Mouse (Mus musculus) limb, embryonic 14.5 days (tissue): Measurements from ENCODE around the gene Gid4. TPM values are rescaled to one million over a fixed set of nuclear protein-coding genes. Genes with fewer than 3 reads are reported as not detected.

ENCODE experiments used
- ATAC-seq: fragments of 200-750 bp; cut with Nextera tagmentation; 2 replicates; pipeline ENCODE4 v1.8.0; 2017; ENCODE audit warnings: low read depth, moderate number of reproducible peaks, moderate TSS enrichment; ENCODE audit not compliant: low FRiP score
- DNase-seq: peaks from one replicate; pipeline ENCODE4 v3.0.0-alpha.2; 2015; ENCODE audit warnings: low spot score
- H3K27ac ChIP-seq: fragments of 300-500 bp; sonication (generic); replicated peaks from 2 replicates; pipeline ENCODE4 v1.5.1; 2014; ENCODE audit warnings: low read depth, mild to moderate bottlenecking, low read length, moderate library complexity, mixed read lengths
- H3K27me3 ChIP-seq: fragments of 300-500 bp; sonication (generic); 2 replicates; pipeline ENCODE4 v1.6.1; 2014; ENCODE audit warnings: low read length, mixed read lengths; ENCODE audit not compliant: control insufficient read depth, insufficient read depth
- H3K36me3 ChIP-seq: fragments of 300-500 bp; sonication (generic); 2 replicates; pipeline ENCODE4 v1.6.1; 2014; ENCODE audit warnings: mild to moderate bottlenecking, low read length, moderate library complexity, mixed read lengths; ENCODE audit not compliant: control insufficient read depth, insufficient read depth
- H3K4me1 ChIP-seq: fragments of 300-500 bp; sonication (generic); 2 replicates; pipeline ENCODE4 v1.6.1; 2014; ENCODE audit warnings: antibody characterized with exemption, low read length, mixed read lengths; ENCODE audit not compliant: control insufficient read depth, insufficient read depth
- H3K4me2 ChIP-seq: fragments of 300-500 bp; sonication (generic); replicated peaks from 2 replicates; pipeline ENCODE4 v1.6.1; 2014; ENCODE audit warnings: low read depth, mild to moderate bottlenecking, low read length, moderate library complexity; ENCODE audit not compliant: severe bottlenecking
- H3K4me3 ChIP-seq: fragments of 300-500 bp; sonication (generic); replicated peaks from 2 replicates; pipeline ENCODE4 v1.5.1; 2014; ENCODE audit warnings: low read length
- H3K9ac ChIP-seq: fragments of 300-500 bp; sonication (generic); 2 replicates; pipeline ENCODE4 v1.6.1; 2014; ENCODE audit warnings: mild to moderate bottlenecking, low read depth, low read length, moderate library complexity; ENCODE audit not compliant: severe bottlenecking
- H3K9me3 ChIP-seq: fragments of 300-500 bp; sonication (generic); 2 replicates; pipeline ENCODE4 v1.6.1; 2016; ENCODE audit warnings: low read length; ENCODE audit not compliant: control insufficient read depth
- POLR2A ChIP-seq: fragments of 200-500 bp; IDR thresholded peaks from 2 replicates; pipeline ENCODE4 v1.8.0; 2012; ENCODE audit warnings: inconsistent platforms, mild to moderate bottlenecking, moderate library complexity, borderline replicate concordance; ENCODE audit not compliant: insufficient read depth, insufficient read length; ENCODE audit errors: extremely low read depth
- WGBS: fragments of 180-500 bp; shearing (Covaris S2); extraction: QIAGEN DNeasy Blood & Tissue Kit; methylation state at CpG from one replicate; pipeline ENCODE4 v1.1.7; 2014; 5-methylcytosine and 5-hydroxymethylcytosine counted together
- polyA plus RNA-seq, 2 experiments: library from polyadenylated mRNA; depleted of rRNA in 1 of 2; stranded (reverse) in 1 of 2; unstranded in 1 of 2; fragments of >200 nt; fragmentation: Nextera tagmentation in 1 of 2; extraction: Ambion mirVana in 1 of 2; gene quantifications; 2 replicates each; pipeline versions ENCODE4 v1.2.1 to v1.2.3; 2012 to 2014

The Gid4 gene
- polyA plus RNA-seq, 2 experiments = 20.5 to 28.5 TPM

DNA sequence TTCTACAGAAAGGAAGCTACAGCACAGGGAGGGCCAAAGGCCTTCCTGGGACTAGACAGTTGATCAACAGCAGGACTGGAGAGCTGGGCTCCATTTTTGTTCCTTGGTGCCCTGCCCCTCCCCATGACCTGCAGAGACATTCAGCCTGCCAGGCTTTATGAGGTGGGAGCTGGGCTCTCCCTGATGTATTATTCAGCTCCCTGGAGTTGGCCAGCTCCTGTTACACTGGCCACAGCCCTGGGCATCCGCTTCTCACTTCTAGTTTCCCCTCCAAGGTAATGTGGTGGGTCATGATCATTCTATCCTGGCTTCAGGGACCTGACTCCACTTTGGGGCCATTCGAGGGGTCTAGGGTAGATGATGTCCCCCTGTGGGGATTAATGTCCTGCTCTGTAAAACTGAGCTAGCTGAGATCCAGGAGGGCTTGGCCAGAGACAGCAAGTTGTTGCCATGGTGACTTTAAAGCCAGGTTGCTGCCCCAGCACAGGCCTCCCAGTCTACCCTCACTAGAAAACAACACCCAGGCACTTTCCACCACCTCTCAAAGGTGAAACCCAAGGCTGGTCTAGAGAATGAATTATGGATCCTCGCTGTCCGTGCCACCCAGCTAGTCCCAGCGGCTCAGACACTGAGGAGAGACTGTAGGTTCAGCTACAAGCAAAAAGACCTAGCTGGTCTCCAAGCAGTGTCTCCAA, 58.9 kb downstream of the Gid4 start:
- Histone ChIP-seq H3K9me3 (no peaks in the 10 kb centered on the region), H3K4me3 (no peak overlapping the region), H3K4me2 (no peak overlapping the region), H3K9ac (no peak overlapping the region), H3K36me3 (no peaks in the 10 kb centered on the region), H3K27me3 (no peaks in the 10 kb centered on the region), H3K4me1 (no peaks in the 10 kb centered on the region), H3K27ac (no peak overlapping the region)
- TF ChIP-seq POLR2A = no peak
- ATAC-seq (no peak), DNase-seq (no peak)
- 82% methylated on average over 5 of the region's 5 CpGs for WGBS

DNA sequence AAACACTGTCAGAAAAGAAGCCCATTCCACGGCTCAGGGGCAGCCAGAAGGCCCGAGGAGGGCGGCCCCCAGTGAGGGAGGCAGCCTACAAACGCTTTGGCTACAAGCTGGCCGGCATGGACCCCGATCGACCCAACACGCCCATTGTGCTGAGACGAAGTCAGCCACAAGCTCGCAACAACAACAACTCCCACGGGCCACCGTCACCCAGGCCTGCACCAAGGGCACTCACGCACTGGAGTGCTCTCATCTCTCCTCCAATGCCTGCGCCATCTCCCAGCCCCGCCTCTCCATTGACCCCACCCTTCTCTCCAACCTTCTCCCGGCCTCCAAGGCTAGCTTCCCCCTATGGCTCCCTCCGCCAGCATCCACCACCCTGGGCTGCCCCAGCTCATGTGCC, 61.2 kb downstream of the Gid4 start:
- DNase-seq = no peak
- H3K4me3 ChIP-seq = no peak overlapping the region; the same call in 1 of the 2 replicates
- 33% methylated on average over 17 of the region's 17 CpGs for WGBS
- H3K9me3 ChIP-seq = no peaks in the 10 kb centered on the region
- no peaks in the 10 kb centered on the region for H3K27me3 ChIP-seq
- no peak overlapping the region for H3K27ac ChIP-seq
- H3K36me3 ChIP-seq = no peaks in the 10 kb centered on the region
- no peak overlapping the region; the same call in 1 of the 2 replicates for H3K4me2 ChIP-seq
- ATAC-seq = no peak
- no peak for TF ChIP-seq POLR2A
- H3K9ac ChIP-seq = no peak overlapping the region
- H3K4me1 ChIP-seq = no peaks in the 10 kb centered on the region

DNA sequence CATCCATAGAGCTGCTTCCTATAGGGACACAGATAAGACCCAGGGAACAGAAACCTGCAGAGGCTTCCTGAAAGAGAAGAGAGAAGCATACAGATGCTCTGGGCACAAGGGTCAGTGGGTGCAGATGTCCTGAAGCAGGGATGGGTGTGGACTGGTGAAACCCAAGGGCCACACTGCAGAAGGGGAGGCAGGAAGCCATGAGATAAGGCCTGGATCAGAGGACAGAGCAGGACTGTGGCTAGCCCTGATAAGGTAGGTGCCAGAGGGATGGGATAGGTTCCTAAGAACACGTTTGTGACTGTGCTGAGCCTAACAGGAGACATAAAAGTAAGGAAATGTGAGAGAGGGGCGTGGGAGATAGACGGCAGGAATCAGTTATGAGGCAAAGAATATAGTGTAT, 69.3 kb downstream of the Gid4 start:
- Histone ChIP-seq H3K9ac (0 out of 2 replicates have a peak overlapping the region, but pooled peaks have one; percentile 7), H3K9me3 (no peaks in the 10 kb centered on the region), H3K27ac (no peak overlapping the region), H3K4me2 (no peak overlapping the region), H3K27me3 (no peaks in the 10 kb centered on the region), H3K4me3 (no peak overlapping the region), H3K36me3 (no peaks in the 10 kb centered on the region), H3K4me1 (no peaks in the 10 kb centered on the region)
- 64% methylated on average over 3 of the region's 3 CpGs for WGBS
- no peak for DNase-seq
- no peak for TF ChIP-seq POLR2A
- ATAC-seq = no peak

DNA sequence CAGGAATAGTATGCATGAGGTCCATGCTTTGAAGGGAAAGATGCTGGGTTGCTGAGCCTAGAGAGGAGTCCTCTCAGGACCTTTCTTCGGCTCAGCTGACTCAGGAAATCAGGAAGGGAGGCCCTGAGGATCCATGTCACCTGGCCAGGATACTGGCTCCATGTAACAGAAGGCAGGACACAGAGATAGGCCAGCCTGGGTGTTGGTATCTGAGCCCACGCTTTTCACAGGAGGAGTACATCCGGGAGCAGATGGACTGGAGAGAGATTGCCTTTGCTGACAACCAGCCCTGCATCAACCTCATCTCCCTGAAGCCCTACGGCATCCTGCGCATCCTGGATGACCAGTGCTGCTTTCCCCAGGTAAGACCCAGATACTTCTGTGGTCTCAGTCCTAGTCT, 75.8 kb downstream of the Gid4 start:
- no peaks in the 10 kb centered on the region for H3K27me3 ChIP-seq
- H3K4me3 ChIP-seq = no peak overlapping the region
- no peaks in the 10 kb centered on the region for H3K4me1 ChIP-seq
- H3K9ac ChIP-seq = no peak overlapping the region
- ATAC-seq (no peak), DNase-seq (no peak)
- no peak for TF ChIP-seq POLR2A
- H3K4me2 ChIP-seq = no peak overlapping the region
- no peaks in the 10 kb centered on the region for H3K36me3 ChIP-seq
- H3K27ac ChIP-seq = no peak overlapping the region
- no peaks in the 10 kb centered on the region for H3K9me3 ChIP-seq
- whole genome bisulfite sequencing = 78% methylated on average over 5 of the region's 5 CpGs

DNA sequence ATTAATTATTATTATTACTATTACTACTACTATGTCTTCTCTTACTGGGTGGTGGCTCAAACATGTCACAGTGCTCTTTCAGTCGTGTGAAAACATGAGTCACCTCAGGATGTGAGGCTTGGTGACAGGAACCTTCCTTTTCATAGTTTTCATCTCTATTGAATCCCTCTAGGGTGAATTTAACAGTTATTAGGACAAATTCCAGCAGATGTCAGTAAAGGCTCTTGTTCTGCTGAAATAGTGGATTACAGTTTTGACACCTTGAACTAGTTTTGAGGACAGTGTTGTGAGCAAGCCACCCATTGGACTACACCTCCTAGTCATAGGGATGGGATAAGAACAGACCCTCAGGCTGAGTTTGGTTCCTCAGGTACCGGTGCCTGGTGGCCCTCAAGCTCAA, 78.7 kb downstream of the Gid4 start:
- H3K4me2 ChIP-seq = no peak overlapping the region
- H3K4me1 ChIP-seq = no peaks in the 10 kb centered on the region
- H3K36me3 ChIP-seq = no peaks in the 10 kb centered on the region
- no peak overlapping the region for H3K9ac ChIP-seq
- DNase-seq (no peak), ATAC-seq (no peak)
- no peaks in the 10 kb centered on the region for H3K9me3 ChIP-seq
- H3K27me3 ChIP-seq = no peaks in the 10 kb centered on the region
- H3K4me3 ChIP-seq = no peak overlapping the region
- 60% methylated on average over 2 of the region's 2 CpGs for WGBS
- no peak overlapping the region for H3K27ac ChIP-seq
- no peak for TF ChIP-seq POLR2A

Other genes starting within 250 kb of the Gid4 start
- 96.5 and 147 TPM in 2 replicates for gene Srebf1, start 194.6 kb upstream of the Gid4 start, polyA plus RNA-seq (2012; rRNA removed)
- 77.1 and 80.7 TPM in 2 replicates for gene Srebf1, start 194.6 kb upstream of the Gid4 start, polyA plus RNA-seq (2014; fragmentation: Nextera tagmentation; extraction: Ambion mirVana)
- gene Tom1l2, start 64.2 kb upstream of the Gid4 start, polyA plus RNA-seq (2012; rRNA removed) = 36.0 and 49.8 TPM in 2 replicates
- gene Tom1l2, start 64.2 kb upstream of the Gid4 start, polyA plus RNA-seq (2014; fragmentation: Nextera tagmentation; extraction: Ambion mirVana) = 21.5 and 22.4 TPM in 2 replicates
- gene Drc3, start 63.8 kb upstream of the Gid4 start, polyA plus RNA-seq (2012; rRNA removed) = 1.9 and 2.5 TPM in 2 replicates
- gene Drc3, start 63.8 kb upstream of the Gid4 start, polyA plus RNA-seq (2014; fragmentation: Nextera tagmentation; extraction: Ambion mirVana) = 1.3 and 2.9 TPM in 2 replicates
- 38.0 and 46.2 TPM in 2 replicates for gene Atpaf2, start 1.3 kb downstream of the Gid4 start, polyA plus RNA-seq (2012; rRNA removed)
- gene Atpaf2, start 1.3 kb downstream of the Gid4 start, polyA plus RNA-seq (2014; fragmentation: Nextera tagmentation; extraction: Ambion mirVana) = 47.0 and 50.1 TPM in 2 replicates
- gene Drg2, start 37.4 kb downstream of the Gid4 start, polyA plus RNA-seq (2012; rRNA removed) = 86.1 and 92.6 TPM in 2 replicates
- 107 and 111 TPM in 2 replicates for gene Drg2, start 37.4 kb downstream of the Gid4 start, polyA plus RNA-seq (2014; fragmentation: Nextera tagmentation; extraction: Ambion mirVana)
- gene Myo15, start 52.2 kb downstream of the Gid4 start, polyA plus RNA-seq (2012; rRNA removed) = 1.2 and 1.4 TPM in 2 replicates
- gene Myo15, start 52.2 kb downstream of the Gid4 start, polyA plus RNA-seq (2014; fragmentation: Nextera tagmentation; extraction: Ambion mirVana) = 0.51 and 0.54 TPM in 2 replicates
- 19.3 and 24.0 TPM in 2 replicates for gene Alkbh5, start 119.2 kb downstream of the Gid4 start, polyA plus RNA-seq (2012; rRNA removed)
- gene Alkbh5, start 119.2 kb downstream of the Gid4 start, polyA plus RNA-seq (2014; fragmentation: Nextera tagmentation; extraction: Ambion mirVana) = 30.2 and 31.9 TPM in 2 replicates